Mouse (Mus musculus) neural tube, embryonic 15.5 days (tissue): ENCODE measurements around the gene B3galt2. TPM values are rescaled to one million over a fixed set of nuclear protein-coding genes. Genes with fewer than 3 reads are reported as not detected.

Experiments
- polyA plus RNA-seq: library from polyadenylated mRNA; unstranded; fragments of >200 nt; fragmentation: Nextera tagmentation; extraction: Ambion mirVana; gene quantifications from 2 replicates; pipeline ENCODE4 v1.2.1, GENCODE M21; 2015

The B3galt2 gene
- polyA plus RNA-seq, 1 experiment from 2014 or later: 7.4 TPM

Other genes starting within 250 kb of the B3galt2 start
- 17.9 and 19.9 TPM in 2 replicates for gene Cdc73, start 62.2 kb downstream of the B3galt2 start, polyA plus RNA-seq
- gene Glrx2, start 75.7 kb downstream of the B3galt2 start, polyA plus RNA-seq: 121 and 134 TPM in 2 replicates
- 19.0 and 20.2 TPM in 2 replicates for gene Trove2, start 136.4 kb downstream of the B3galt2 start, polyA plus RNA-seq
- gene Uchl5, start 136.6 kb downstream of the B3galt2 start, polyA plus RNA-seq: 72.5 and 92.0 TPM in 2 replicates